19 mouse cellular contexts compared by ENCODE assay signal in genomic region chrX:162552383-162552782, GRCm38 (mm10).
DNase-seq lines count a peak whose midpoint lies in the region; ATAC-seq and TF ChIP-seq lines count a peak whose summit lies in the region.
"Had no signal": no experiment of that assay in that cellular context is flagged by ENCODE, and none has a peak within 500 bp of the region (broad histone marks: within the 10 kb centered on the region; RNA-seq: fewer than 3 reads in every experiment).

No protein-coding gene starts in this region.

- peak overlapping the region; percentile 50 for H3K27ac ChIP-seq in midbrain, embryonic 16.5 days (ENCODE audit: low read length)
- H3K27ac ChIP-seq: embryonic facial prominence, embryonic 15.5 days; forebrain, embryonic 12.5 days; liver, embryonic 15.5 days; stomach, postnatal 0 days had no signal

- 44% methylated on average over 8 of the region's 8 CpGs for WGBS in midbrain, embryonic 16.5 days

- no peak overlapping the region for H3K9ac ChIP-seq in midbrain, embryonic 16.5 days (ENCODE audit: low read depth, low read length)
- H3K9ac ChIP-seq: embryonic facial prominence, embryonic 15.5 days; forebrain, embryonic 12.5 days; liver, embryonic 15.5 days had no signal

- no peak for TF ChIP-seq POLR2A in brain, embryonic 14.5 days (IDR thresholded peaks at IDR 0.05; ENCODE audit: borderline replicate concordance, extremely low read depth, insufficient read depth, insufficient read length, poor library complexity, severe bottlenecking)

- peaks cover 3% of the 10 kb centered on the region; the same call in 1 of the 2 replicates for H3K4me1 ChIP-seq in midbrain, embryonic 16.5 days (ENCODE audit: control insufficient read depth, insufficient read depth, low read length)
- H3K4me1 ChIP-seq: forebrain, embryonic 12.5 days; liver, embryonic 15.5 days had no signal

- peaks cover 3% of the 10 kb centered on the region for H3K27me3 ChIP-seq in midbrain, embryonic 16.5 days (ENCODE audit: control insufficient read depth, insufficient read depth, low read depth, low read length)
- H3K27me3 ChIP-seq: embryonic facial prominence, embryonic 15.5 days had no signal

- H3K9me3 ChIP-seq in midbrain, embryonic 16.5 days (replicated peaks; ENCODE audit: control insufficient read depth, low read length, poor library complexity, severe bottlenecking): no peaks in the 10 kb centered on the region
- H3K9me3 ChIP-seq: embryonic facial prominence, embryonic 15.5 days; forebrain, embryonic 12.5 days; liver, embryonic 15.5 days had no signal

- no peaks in the 10 kb centered on the region for H3K36me3 ChIP-seq in midbrain, embryonic 16.5 days (ENCODE audit: control insufficient read depth, insufficient read depth, low read length)
- H3K36me3 ChIP-seq: embryonic facial prominence, embryonic 15.5 days; forebrain, embryonic 12.5 days; liver, embryonic 15.5 days had no signal

- H3K4me3 ChIP-seq in midbrain, embryonic 16.5 days (ENCODE audit: low read depth, low read length): no peak overlapping the region
- H3K4me3 ChIP-seq: embryonic facial prominence, embryonic 15.5 days; forebrain, embryonic 12.5 days; liver, embryonic 15.5 days had no signal

- peak; percentile 2 for DNase-seq in adrenal gland, postnatal 10 days
- DNase-seq in adrenal gland, postnatal 25 days: no peak
- peak; percentile 3 to 19 for DNase-seq in kidney, postnatal 4 days
- no peak for DNase-seq in kidney, adult 9 months
- peak; percentile 30 for DNase-seq in brain, embryonic 14.5 days (ENCODE audit: low read depth)
- DNase-seq in left cerebral cortex, adult 9 months (ENCODE audit: low spot score in 2 of 2): no peak
- no peak for DNase-seq in thymus, postnatal 0 days (ENCODE audit: low spot score)
- DNase-seq: cerebellum, adult 8-10 months; gastrocnemius, postnatal 36 days; heart, postnatal 10 days; layer of hippocampus, adult 9-11 months; right cerebral cortex, postnatal 25 days; thymus, postnatal 14 days had no signal

- H3K4me2 ChIP-seq in midbrain, embryonic 16.5 days (ENCODE audit: low read length): no peak overlapping the region
- H3K4me2 ChIP-seq: embryonic facial prominence, embryonic 15.5 days; forebrain, embryonic 12.5 days; liver, embryonic 15.5 days had no signal

- ATAC-seq in midbrain, embryonic 16.5 days: no peak
- ATAC-seq: inflammation-experienced regulatory T-cells, adult 6 months had no signal

- no peak for TF ChIP-seq CTCF in brain, embryonic 14.5 days (IDR thresholded peaks at IDR 0.05; ENCODE audit: borderline replicate concordance, extremely low read depth, insufficient read depth, insufficient read length)

Comparison
In these comparisons a context has a peak if more than half of its experiments do, and no peak if none do; other contexts are left out.
1. DNase-seq: peak in adrenal gland, postnatal 10 days (single experiment), kidney, postnatal 4 days (2 of 2) and brain, embryonic 14.5 days (single experiment); none in adrenal gland, postnatal 25 days (single experiment), kidney, adult 9 months (single experiment), left cerebral cortex, adult 9 months (0 of 2) and thymus, postnatal 0 days (single experiment).